Mouse (Mus musculus) spleen, postnatal 14 days (tissue): Measurements from ENCODE around the gene Ubqln4.
"Not testable (repeated sequence)": the region's sequence is repeated elsewhere in the genome, so short reads cannot be mapped to it uniquely, and the experiment has no call there.

Experiments
- DNase-seq, 2 experiments: peaks; one replicate each; pipeline ENCODE4 v3.0.0; 2021 to 2022; ENCODE audit warnings: low spot score in 2 of 2

Ubqln4 gene

DNA sequence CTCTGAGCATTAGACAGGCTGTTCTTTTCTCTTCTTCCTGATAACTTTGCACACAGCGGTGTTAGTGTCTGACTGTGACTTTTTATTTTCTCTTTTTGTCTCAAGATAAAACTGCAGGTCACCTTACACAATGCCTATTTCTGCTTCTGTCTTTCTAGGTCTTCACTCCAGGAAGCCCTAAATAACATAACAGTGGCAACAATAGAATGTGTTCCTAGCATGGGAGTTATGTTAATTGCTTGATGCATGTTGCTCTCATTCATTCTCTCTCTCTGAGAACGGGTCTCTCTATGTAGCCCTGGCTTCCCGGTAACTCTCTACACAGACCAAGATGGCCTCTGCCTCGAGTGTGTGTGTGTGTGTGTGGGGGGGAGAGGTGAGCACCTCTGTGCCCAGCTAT is 48.9 kb downstream of the Ubqln4 start:
- no peak for DNase-seq

DNA sequence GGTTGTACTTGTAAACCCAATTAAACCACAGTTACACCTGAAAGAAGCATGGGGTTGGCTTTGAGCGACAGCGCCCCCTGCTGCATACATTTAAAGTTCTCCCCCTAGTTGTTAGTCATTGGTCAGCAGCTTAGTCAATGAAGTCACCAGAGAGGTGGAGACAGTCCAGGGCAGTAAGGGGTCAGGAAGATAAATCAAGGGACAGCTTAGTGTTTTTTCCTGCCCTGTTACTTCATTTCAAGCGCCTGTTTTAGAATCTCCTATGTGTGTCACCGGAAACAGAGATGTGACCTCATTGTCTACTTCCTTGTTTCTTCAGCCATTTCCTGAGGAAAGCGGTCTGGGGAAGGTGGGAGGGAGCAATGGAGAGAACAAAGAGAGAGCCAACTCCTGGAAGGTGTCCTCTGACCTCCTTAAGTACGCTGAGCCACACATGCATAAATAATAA is 50.2 kb downstream of the Ubqln4 start:
- peak; percentile 48 to 68 for DNase-seq

DNA sequence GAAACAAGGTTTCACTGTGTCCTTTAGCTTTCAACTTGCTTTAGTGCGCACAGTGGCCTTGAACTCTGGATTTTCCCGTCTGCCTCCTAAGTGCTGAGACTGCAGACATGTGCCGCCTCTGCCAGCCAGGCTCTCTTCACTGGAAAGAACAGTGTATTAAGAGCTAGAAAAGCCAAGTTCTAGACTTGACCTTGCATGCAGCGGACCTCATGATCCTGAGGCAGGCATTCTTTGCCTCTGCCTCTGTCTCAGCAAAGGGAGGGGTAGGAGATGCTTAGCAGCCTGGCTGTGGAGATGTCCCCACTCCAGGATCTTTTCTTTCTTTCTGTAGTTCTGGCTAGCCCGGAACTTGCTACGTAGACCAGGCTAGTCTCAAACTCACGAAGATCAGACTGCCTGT is 51.3 kb downstream of the Ubqln4 start:
- no peak for DNase-seq

DNA sequence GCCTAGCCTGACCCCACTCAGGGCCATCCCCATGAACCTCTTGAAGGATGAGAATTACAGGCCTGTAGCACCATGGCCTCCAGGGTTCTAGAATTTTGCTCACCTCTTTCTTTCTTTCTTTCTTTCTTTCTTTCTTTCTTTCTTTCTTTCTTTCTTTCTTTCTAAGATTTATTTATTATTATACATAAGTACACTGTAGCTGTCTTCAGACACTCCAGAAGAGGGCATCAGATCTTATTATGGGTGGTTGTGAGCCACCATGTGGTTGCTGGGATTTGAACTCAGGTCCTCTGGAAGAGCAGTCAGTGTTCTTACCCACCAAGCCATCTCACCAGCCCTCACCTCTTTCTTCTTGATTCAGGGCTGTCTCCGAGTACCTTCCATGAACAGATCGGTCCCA is 52.1 kb downstream of the Ubqln4 start, which contains the start of gene Arhgef2:
TSS of gene Arhgef2 (plus strand) at position 301 of the 400 bp plus-strand sequence.
- DNase-seq, result not testable (repeated sequence)

DNA sequence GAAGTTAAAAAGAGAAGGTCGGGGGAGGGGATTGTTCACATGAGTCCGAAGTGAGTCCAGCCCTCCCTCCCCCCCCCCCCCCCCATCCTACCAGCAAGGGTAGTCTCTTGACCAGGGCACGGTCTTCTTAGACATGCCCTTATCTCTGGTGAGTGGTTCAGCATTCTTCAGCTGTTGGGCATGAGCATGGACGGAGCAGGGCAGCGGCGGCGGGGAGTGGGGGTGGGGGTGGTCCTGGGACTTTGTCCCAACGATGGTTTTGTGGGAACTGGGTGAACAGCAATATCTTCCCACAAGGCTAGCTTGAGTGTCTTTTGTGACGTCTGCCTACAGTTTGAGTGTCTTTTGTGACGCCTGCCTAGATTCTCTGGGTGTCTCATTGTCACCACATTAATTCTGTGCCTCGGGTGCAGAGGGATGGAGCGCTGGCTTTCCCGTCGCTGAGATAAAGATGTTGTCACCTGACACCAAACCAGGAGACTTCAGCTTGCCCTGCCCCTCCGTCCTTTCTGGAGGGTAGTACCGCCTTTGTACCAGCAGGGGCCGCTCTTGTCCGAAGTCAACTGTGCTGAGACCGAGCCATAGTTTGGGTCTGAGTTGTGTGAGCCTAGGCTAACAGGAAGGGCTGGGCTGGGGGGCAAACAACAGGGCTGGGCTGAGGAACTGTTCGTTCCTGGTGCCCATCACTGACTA is 53.7 kb downstream of the Ubqln4 start:
- peak; percentile 77 to 86 for DNase-seq

DNA sequence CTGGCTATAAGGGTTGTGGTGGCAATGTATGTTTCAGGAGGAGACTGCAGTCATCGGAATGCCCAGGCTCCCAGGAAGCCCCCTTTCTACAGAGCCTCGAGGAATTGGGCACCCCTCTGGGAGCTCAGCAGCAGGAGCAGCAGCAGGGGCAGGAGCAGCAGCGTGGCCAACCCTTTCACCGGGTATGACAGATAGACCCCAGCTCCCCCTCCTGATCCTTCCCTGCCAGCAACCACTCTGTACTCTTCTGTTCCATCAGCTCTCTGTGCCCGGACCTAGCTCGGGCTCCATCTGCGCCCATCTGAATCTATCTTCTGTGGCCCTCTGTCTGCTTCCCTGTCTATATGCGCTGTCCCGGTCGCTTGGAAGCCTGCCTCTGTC is 54.2 kb downstream of the Ubqln4 start:
- no peak for DNase-seq

DNA sequence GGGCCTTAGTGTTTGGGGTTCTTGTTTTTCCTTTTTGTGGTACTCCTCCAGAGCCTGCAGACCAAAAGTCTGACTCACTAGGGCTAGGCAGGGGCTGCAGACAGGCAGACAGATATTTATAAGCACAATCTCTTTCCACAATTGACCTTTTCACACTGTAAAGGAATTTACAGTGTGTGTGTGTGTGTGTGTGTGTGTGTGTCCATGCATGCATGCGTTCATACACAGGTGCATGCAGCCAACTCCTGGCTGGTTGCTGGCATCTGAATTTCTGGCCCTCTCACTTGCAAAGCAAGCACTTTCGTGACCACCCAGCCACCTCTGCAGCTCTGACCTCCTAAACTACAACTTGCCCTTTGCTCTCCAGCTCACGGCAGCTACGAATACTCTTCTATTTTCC is 55.5 kb downstream of the Ubqln4 start:
- no peak for DNase-seq

DNA sequence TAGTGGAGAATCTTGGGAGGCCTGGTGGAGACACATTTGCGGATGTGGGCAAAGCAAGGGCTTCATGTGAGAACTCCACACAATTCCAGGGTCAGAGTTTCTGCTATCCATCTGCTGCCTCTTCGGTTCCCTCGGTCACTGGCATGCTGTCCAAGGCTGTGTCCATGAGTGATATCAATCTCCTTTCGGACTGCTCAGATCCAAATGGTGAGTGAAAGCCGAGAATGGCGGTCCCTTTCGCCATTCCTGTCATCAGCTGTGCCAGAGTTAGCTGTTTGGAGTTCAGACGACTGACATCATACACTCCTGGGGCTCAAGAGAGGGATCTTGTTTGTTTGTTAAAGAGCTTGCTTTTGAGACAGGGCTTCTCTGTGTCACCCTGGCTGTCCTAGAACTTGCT is 60.9 kb downstream of the Ubqln4 start:
- no peak for DNase-seq

DNA sequence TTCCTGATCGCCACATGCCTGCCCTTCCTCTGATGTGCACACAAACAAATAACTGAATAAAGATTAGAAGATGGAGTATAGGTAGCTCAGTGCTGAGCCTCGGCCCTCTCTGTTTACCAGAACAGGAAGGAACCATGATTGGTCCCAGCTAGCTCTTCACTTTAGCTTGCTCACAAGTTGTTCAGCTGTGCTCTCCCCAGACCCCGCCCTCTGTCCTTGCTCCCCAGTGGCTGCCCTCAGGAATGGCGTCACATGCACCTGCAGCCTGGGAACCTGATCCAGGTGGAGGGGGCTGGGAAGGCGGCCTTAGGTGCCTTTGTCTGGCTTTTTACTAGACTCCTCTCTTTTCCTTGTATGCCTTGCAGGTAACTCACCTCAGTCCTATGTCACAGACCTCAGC is 61.6 kb downstream of the Ubqln4 start:
- no peak for DNase-seq

DNA sequence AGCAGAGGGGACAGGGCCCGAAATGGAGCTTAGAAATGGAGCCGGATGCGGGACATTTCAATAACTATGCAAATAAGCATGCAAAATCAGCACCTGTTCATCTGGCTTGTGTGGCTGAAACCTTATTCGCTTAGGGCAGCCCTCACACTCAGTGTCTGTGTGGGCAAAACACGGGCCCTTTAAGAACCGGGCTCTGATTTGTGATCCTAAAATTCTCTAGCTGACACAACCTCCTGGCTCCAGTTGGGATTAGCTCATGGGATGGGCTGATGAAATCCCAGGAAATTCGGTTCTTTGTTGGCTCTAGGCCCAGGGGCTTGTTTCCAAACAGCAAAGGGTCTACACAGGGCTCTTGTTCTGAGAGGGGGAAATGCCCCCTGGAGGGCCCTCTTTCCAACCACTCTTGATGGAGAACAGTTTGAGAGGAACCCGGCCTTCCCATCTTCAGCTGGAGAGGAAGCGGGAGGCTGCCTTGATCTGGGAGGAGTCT is 62.4 kb downstream of the Ubqln4 start:
- DNase-seq, result no peak

DNA sequence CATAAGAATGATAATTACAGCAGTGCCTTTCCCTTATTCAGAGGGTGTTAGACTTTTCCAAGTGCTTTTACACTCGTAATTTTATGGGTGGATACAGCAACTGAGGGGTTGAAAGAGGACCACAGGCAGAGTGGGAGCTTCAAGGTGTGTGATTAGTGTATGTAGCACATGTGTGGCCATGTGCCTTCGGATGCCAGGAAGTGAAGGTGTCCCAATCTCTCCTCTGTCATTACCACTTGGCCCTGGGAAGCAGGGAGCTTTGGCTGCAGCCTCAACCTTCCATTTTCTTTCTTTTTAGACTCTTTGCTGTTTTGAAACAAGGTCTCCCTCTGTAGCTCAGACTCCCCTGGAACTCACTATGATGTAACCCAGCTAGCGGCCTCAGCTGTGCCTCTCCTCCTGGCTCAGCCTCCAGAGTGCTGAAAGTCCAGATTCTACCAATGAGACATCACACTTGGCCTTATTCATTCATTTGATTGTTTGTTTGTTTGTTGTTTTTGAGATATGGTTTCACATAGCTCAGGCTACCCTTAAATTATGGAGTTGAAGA is 63.5 kb downstream of the Ubqln4 start:
- DNase-seq, result no peak

DNA sequence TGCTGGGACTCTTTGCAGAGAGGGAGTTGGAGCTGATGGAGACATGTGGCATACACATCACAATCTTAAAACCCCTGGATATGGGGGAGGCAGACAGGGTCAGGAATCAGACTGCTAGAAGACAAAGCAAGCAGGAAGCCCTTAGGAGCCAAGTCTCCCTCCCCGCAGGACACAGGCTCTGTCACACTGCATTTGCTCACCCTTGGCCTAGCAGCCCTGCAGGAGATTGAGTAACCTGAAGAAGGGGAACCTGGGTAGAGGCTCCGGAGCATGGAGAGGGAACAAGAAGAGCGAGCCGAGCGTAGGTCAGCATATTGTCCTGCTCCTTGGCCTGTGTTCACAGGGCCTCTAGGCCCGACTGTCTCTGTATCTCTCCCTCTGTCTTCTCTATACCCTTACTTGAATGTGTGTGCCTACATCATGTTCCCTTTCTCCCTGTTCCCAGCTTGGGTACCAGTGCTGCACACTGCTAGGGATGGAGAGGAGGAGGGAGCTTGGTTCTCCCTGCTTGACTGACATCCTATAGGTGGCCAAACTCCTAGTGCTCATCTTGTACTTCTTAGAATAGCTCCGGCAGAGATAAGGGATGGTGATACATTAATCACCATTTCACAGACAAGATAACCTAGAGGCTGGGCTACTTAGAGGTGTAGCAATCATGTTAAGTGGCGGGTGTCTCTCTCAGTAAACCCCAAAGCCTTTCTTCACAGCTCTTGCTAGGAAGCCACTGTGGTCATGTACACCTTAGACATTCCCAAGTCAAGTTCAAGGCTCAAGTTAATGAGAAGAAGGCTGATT is 64.7 kb downstream of the Ubqln4 start:
- no peak for DNase-seq
